Mouse (Mus musculus): ENCODE measurements around the gene Rasl11a. TPM values are rescaled to one million over a fixed set of nuclear protein-coding genes. Genes with fewer than 3 reads are reported as not detected.
"Not testable (repeated sequence)": the region's sequence is repeated elsewhere in the genome, so short reads cannot be mapped to it uniquely, and the experiment has no call there.

The Rasl11a gene
- polyA plus RNA-seq, 1 experiment from 2014 or later, result 11.0 TPM

DNA sequence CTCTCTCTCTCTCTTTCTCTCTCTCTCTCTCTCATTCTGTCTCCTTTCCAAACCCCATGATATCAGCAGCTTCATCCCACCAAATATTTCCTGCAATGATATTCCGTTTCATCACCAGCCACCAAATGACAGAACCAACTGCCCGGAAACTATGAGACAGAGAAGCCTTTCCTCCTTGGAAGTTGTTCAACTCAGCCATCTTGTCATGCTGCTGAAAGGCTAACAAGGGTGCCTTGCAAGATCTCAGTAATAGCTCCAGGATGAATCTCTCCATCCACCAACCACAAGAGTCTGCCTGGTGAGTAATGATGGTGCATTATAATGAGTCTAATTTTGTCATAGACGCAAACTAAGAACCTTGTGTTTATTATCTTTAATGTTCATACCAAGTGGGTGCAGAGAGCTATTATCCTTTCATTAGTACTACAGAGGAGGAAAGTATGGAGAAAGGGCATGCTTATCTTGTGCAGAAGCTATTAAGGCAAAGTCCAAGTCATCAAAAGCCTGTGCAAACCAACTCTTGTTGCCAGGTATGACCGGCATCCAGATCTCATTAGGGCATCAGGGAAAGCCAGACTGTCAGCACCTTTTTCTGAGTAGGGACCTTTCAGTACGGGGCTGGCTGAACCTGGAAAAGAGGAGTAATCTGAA, 28.2 kb downstream of the Rasl11a start:
- WGBS, result 91% methylated on average over 5 of the region's 5 CpGs
- ATAC-seq, result no peak
- H3K4me3 ChIP-seq (replicated peaks; ENCODE audit: low read length), result no peak overlapping the region

DNA sequence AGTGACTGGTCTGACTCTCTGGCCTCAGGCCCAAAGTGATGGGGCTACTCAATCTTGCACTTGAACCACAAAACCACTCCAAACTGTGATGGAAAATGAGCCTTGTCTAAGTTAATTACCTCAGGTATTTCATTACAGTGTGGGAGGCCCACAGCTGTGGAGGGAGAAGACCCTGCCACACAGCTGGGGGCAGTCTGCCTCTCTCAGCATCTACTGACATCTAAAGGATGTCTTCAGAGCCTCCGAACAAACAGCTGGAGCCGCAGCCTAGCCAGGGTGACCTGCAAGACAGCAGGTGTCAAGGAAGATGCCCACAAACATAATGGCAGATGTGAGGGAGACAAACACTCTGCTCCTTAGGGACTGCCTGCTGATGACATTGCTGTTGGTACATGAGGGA, 31.2 kb downstream of the Rasl11a start:
- 85% methylated on average over 2 of the region's 2 CpGs for WGBS
- no peaks in the 10 kb centered on the region for H3K27me3 ChIP-seq (replicated peaks; ENCODE audit: control insufficient read depth, insufficient read depth, low read length)
- H3K27ac ChIP-seq (ENCODE audit: low read length), result no peak overlapping the region
- H3K4me3 ChIP-seq (replicated peaks; ENCODE audit: low read length), result no peak overlapping the region
- H3K9ac ChIP-seq (replicated peaks; ENCODE audit: low read depth, low read length), result no peak overlapping the region
- no peak for ATAC-seq
- no peaks in the 10 kb centered on the region for H3K9me3 ChIP-seq (ENCODE audit: control insufficient read depth, low read length)
- H3K4me1 ChIP-seq (replicated peaks; ENCODE audit: control insufficient read depth, insufficient read depth, low read length), result no peaks in the 10 kb centered on the region
- no peak overlapping the region for H3K4me2 ChIP-seq (ENCODE audit: low read length)
- H3K36me3 ChIP-seq (ENCODE audit: control insufficient read depth, insufficient read depth), result no peaks in the 10 kb centered on the region

More for the DNA sequence above, 28.2 kb downstream of the Rasl11a start:
- Histone ChIP-seq H3K9ac (replicated peaks; ENCODE audit: low read depth, low read length) (no peak overlapping the region), H3K4me1 (replicated peaks; ENCODE audit: control insufficient read depth, insufficient read depth, low read length) (no peaks in the 10 kb centered on the region), H3K9me3 (ENCODE audit: control insufficient read depth, low read length) (no peaks in the 10 kb centered on the region), H3K27me3 (replicated peaks; ENCODE audit: control insufficient read depth, insufficient read depth, low read length) (no peaks in the 10 kb centered on the region), H3K4me2 (ENCODE audit: low read length) (no peak overlapping the region), H3K36me3 (ENCODE audit: control insufficient read depth, insufficient read depth) (no peaks in the 10 kb centered on the region), H3K27ac (ENCODE audit: low read length) (no peak overlapping the region)

DNA sequence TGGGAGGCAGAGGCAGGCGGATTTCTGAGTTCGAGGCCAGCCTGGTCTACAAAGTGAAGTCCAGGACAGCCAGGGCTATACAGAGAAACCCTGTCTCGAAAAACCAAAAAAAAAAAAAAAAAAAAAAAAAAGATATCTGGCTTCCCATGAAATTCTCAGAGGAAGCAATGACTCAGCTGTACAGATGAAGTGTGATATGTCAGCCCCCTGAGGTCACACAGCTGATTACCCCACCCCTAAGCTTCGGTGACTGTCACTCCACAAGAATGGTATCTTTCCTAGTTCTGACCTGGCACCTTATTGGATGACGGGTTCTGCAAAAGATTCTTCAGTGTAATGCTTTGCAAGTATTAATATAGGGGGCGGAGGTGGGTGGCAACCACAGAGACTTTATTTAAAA, 33.0 kb downstream of the Rasl11a start:
- H3K4me1 ChIP-seq (replicated peaks; ENCODE audit: control insufficient read depth, insufficient read depth, low read length); H3K36me3 ChIP-seq (ENCODE audit: control insufficient read depth, insufficient read depth): not testable (repeated sequence)
- WGBS, result 74% methylated on average over 5 of the region's 6 CpGs

DNA sequence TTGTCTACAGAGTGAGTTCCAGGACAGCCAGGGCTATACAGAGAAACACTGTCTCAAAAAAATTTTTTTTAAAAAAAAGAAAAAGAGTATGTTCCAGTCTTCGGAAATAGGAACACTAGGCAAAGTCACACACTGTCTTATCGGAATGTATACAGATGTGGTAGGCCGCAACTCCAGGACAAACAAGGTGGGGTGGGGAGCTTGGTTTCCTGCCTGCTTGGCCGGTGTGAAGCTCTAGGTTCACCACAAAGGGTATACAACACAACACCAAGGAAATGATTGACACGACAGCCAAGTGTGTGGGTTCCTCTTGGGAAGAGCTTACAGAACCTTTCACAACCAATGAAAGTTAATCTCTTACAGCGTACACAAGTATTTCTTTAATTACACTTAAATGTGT, 37.4 kb downstream of the Rasl11a start:
- ATAC-seq, result no peak

More for the DNA sequence above, 33.0 kb downstream of the Rasl11a start:
- not testable (repeated sequence) for ATAC-seq; H3K9ac ChIP-seq (replicated peaks; ENCODE audit: low read depth, low read length); H3K27ac ChIP-seq (ENCODE audit: low read length); H3K27me3 ChIP-seq (replicated peaks; ENCODE audit: control insufficient read depth, insufficient read depth, low read length); H3K9me3 ChIP-seq (ENCODE audit: control insufficient read depth, low read length); H3K4me2 ChIP-seq (ENCODE audit: low read length); H3K4me3 ChIP-seq (replicated peaks; ENCODE audit: low read length)

DNA sequence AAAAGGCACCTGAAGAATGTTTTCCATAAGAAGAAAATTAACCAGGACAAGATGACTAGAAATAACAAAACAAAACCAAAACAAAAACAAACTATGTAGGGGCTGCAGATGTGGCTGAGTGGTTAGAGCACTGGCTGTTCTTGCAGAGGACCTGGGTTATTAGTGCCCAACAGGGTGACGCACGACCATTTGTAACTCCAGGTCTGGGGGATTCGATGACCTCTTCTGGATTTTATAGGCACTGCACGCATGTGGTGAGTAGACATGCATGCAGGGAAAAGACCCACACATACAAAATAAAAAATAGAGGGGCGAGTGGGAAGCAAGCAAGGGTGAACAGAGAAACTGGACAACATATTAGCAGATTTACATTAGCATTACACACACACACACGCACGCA, 38.2 kb downstream of the Rasl11a start:
- H3K4me1 ChIP-seq (replicated peaks; ENCODE audit: control insufficient read depth, insufficient read depth, low read length), result no peaks in the 10 kb centered on the region
- H3K4me3 ChIP-seq (replicated peaks; ENCODE audit: low read length), result no peak overlapping the region
- H3K9me3 ChIP-seq (ENCODE audit: control insufficient read depth, low read length), result no peaks in the 10 kb centered on the region
- H3K4me2 ChIP-seq (ENCODE audit: low read length), result no peak overlapping the region
- no peak overlapping the region for H3K27ac ChIP-seq (ENCODE audit: low read length)
- no peak for ATAC-seq
- WGBS, result 69% methylated on average over 7 of the region's 7 CpGs
- H3K9ac ChIP-seq (replicated peaks; ENCODE audit: low read depth, low read length), result no peak overlapping the region
- no peaks in the 10 kb centered on the region for H3K27me3 ChIP-seq (replicated peaks; ENCODE audit: control insufficient read depth, insufficient read depth, low read length)
- H3K36me3 ChIP-seq (ENCODE audit: control insufficient read depth, insufficient read depth), result no peaks in the 10 kb centered on the region

More for the DNA sequence above, 37.4 kb downstream of the Rasl11a start:
- no peaks in the 10 kb centered on the region for H3K9me3 ChIP-seq (ENCODE audit: control insufficient read depth, low read length)
- no peaks in the 10 kb centered on the region for H3K27me3 ChIP-seq (replicated peaks; ENCODE audit: control insufficient read depth, insufficient read depth, low read length)
- H3K9ac ChIP-seq (replicated peaks; ENCODE audit: low read depth, low read length), result no peak overlapping the region
- no peak overlapping the region for H3K4me3 ChIP-seq (replicated peaks; ENCODE audit: low read length)
- no peaks in the 10 kb centered on the region for H3K36me3 ChIP-seq (ENCODE audit: control insufficient read depth, insufficient read depth)
- H3K27ac ChIP-seq (ENCODE audit: low read length), result no peak overlapping the region
- no peak overlapping the region for H3K4me2 ChIP-seq (ENCODE audit: low read length)
- 84% methylated on average over 6 of the region's 6 CpGs for WGBS
- no peaks in the 10 kb centered on the region for H3K4me1 ChIP-seq (replicated peaks; ENCODE audit: control insufficient read depth, insufficient read depth, low read length)

DNA sequence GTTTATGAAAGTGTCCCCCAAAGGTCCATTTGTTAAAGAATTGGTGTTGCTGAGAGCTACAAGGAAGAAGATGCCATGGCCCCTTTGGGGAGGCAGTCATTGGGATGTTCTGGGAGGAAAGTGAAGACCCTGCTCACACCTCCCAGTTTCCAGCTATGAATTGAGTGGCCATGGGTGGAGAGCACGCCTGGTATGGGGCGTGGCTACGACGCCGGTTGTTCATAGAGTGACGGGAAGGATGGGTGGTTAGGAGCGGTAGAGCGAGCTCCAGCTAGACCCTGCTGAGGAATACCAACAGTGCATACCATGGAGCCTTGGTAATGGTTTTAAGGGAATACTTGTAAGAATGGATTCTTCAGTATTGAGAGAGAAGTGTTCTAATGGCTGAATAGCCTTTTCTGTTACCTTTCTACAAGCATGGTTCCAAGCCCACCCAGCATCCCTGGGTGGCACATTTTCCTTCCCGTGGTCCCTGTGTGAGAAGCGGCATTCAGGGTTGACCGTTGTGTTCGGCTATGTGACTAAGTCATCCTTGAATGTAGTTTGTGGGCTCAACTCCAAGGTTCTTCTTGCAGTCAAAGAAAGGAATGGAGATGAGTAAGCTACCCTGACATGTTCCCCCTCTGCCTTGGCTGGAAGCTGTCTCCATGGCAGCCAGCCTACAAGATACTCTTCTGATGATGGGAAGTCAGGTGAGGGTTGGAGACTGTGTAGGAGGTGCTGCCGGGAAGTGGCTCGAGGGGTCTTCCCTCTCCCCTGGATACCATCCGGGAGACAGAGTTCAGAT, 38.8 kb downstream of the Rasl11a start:
- H3K36me3 ChIP-seq (ENCODE audit: control insufficient read depth, insufficient read depth), result no peaks in the 10 kb centered on the region
- H3K4me1 ChIP-seq (replicated peaks; ENCODE audit: control insufficient read depth, insufficient read depth, low read length), result no peaks in the 10 kb centered on the region
- ATAC-seq, result no peak
- H3K27ac ChIP-seq (ENCODE audit: low read length), result no peak overlapping the region
- 85% methylated on average over 15 of the region's 15 CpGs for WGBS
- no peak overlapping the region for H3K4me2 ChIP-seq (ENCODE audit: low read length)
- H3K9me3 ChIP-seq (ENCODE audit: control insufficient read depth, low read length), result no peaks in the 10 kb centered on the region
- no peaks in the 10 kb centered on the region for H3K27me3 ChIP-seq (replicated peaks; ENCODE audit: control insufficient read depth, insufficient read depth, low read length)
- no peak overlapping the region for H3K9ac ChIP-seq (replicated peaks; ENCODE audit: low read depth, low read length)
- H3K4me3 ChIP-seq (replicated peaks; ENCODE audit: low read length), result no peak overlapping the region

DNA sequence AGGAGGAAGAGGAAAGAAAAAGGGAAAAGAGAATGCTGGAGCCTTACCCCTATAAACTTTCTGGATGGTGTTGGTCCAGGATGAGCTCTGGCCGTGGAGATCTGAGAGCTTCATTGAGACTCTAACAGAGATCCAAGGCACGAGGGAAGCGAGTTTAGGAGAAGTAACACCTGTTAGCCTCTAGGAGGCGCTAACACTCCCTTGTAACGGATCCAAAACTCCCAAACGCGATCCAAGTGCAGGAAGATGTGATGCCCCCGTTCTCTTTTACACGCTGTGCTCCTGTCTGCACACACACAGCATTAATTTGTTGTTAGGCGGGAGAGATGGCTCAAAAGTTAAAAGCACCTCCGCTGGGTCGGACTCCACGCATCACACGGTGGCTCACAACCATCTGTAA, 46.3 kb downstream of the Rasl11a start:
- no peak overlapping the region for H3K4me3 ChIP-seq (replicated peaks; ENCODE audit: low read length)
- ATAC-seq, result no peak
- WGBS, result 9% methylated on average over 14 of the region's 14 CpGs

DNA sequence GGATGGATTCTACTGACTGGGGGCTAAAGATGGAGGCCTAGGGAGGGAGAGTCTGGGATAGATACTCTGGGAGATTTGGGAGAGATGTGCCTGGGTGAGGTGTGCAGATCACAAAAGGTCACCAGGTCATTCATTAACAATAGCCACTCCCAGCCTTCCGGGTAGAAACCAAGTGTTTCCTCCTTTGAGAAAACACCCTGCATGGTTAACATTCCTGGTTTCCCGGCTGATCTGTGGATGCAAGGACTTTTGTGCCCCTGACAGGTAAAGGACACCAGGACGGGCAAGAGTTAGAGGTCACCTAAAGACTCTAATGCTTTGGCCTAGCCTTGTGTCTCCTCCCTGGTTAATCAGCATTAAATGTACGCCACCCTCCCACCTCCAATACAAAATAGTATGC, 48.0 kb downstream of the Rasl11a start:
- H3K27ac ChIP-seq (ENCODE audit: low read length), result no peak overlapping the region
- WGBS, result 90% methylated on average over 4 of the region's 4 CpGs
- no peak overlapping the region for H3K9ac ChIP-seq (replicated peaks; ENCODE audit: low read depth, low read length)
- H3K4me1 ChIP-seq (replicated peaks; ENCODE audit: control insufficient read depth, insufficient read depth, low read length), result no peaks in the 10 kb centered on the region
- no peak overlapping the region for H3K4me3 ChIP-seq (replicated peaks; ENCODE audit: low read length)
- H3K36me3 ChIP-seq (ENCODE audit: control insufficient read depth, insufficient read depth), result no peaks in the 10 kb centered on the region
- no peak overlapping the region for H3K4me2 ChIP-seq (ENCODE audit: low read length)
- no peak for ATAC-seq
- H3K27me3 ChIP-seq (replicated peaks; ENCODE audit: control insufficient read depth, insufficient read depth, low read length), result no peaks in the 10 kb centered on the region
- H3K9me3 ChIP-seq (ENCODE audit: control insufficient read depth, low read length), result no peaks in the 10 kb centered on the region

More for the DNA sequence above, 46.3 kb downstream of the Rasl11a start:
- Histone ChIP-seq H3K4me1 (replicated peaks; ENCODE audit: control insufficient read depth, insufficient read depth, low read length) (no peaks in the 10 kb centered on the region), H3K9me3 (ENCODE audit: control insufficient read depth, low read length) (no peaks in the 10 kb centered on the region), H3K27ac (ENCODE audit: low read length) (no peak overlapping the region), H3K4me2 (ENCODE audit: low read length) (peak overlapping the region; percentile 17), H3K9ac (replicated peaks; ENCODE audit: low read depth, low read length) (no peak overlapping the region), H3K36me3 (ENCODE audit: control insufficient read depth, insufficient read depth) (no peaks in the 10 kb centered on the region), H3K27me3 (replicated peaks; ENCODE audit: control insufficient read depth, insufficient read depth, low read length) (no peaks in the 10 kb centered on the region)

DNA sequence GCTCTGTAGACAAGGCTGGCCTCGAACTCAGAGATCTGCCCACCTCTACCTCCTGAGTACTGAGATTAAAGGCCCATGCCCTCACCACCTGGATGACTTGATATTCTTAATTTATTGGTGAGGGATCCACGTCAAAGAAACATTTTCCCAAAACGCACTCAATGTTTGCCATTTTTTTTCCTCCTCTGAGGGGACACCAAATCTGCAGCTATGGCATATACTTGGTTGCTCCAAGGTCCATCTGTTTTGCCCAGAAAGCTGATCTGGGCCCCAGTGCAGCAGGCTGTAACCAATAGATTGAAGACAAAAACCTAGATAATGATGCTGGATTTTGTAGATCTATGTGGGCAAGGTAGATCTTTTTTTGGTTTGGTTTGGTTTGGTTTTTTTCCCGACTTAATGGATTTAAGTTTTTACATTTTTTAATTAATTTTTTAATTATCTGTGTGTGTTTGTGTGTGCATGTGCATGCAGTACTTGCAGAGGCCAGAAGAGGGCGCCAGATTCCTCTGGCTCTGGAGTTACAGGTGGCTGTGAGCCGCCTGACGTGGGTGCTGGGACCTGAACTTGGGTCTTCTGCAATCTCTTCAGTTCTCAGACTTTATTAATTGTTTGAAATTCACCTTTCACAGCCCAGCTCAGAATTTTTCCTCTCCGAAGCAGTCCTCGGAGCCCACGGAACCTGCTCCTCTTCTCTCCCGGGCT, 48.8 kb downstream of the Rasl11a start:
- no peak overlapping the region for H3K27ac ChIP-seq (ENCODE audit: low read length)
- ATAC-seq, result no peak
- WGBS, result 86% methylated on average over 11 of the region's 11 CpGs
- H3K4me1 ChIP-seq (replicated peaks; ENCODE audit: control insufficient read depth, insufficient read depth, low read length), result no peaks in the 10 kb centered on the region
- H3K27me3 ChIP-seq (replicated peaks; ENCODE audit: control insufficient read depth, insufficient read depth, low read length), result no peaks in the 10 kb centered on the region
- no peak overlapping the region for H3K9ac ChIP-seq (replicated peaks; ENCODE audit: low read depth, low read length)
- no peaks in the 10 kb centered on the region for H3K9me3 ChIP-seq (ENCODE audit: control insufficient read depth, low read length)
- H3K4me3 ChIP-seq (replicated peaks; ENCODE audit: low read length), result no peak overlapping the region
- H3K36me3 ChIP-seq (ENCODE audit: control insufficient read depth, insufficient read depth), result no peaks in the 10 kb centered on the region
- no peak overlapping the region for H3K4me2 ChIP-seq (ENCODE audit: low read length)

All from forebrain, embryonic 16.5 days (tissue).